Mouse (Mus musculus) left cerebral cortex, adult 9 months (tissue): ENCODE data around the gene Fli1.
A peak's percentile ranks its signal among the peaks of the same experiment; 100 is the strongest.

ENCODE experiments used
- DNase-seq, 2 experiments: peaks; one replicate each; pipeline ENCODE4 v3.0.0; 2022; ENCODE audit warnings: low spot score in 2 of 2

Gene Fli1

DNA sequence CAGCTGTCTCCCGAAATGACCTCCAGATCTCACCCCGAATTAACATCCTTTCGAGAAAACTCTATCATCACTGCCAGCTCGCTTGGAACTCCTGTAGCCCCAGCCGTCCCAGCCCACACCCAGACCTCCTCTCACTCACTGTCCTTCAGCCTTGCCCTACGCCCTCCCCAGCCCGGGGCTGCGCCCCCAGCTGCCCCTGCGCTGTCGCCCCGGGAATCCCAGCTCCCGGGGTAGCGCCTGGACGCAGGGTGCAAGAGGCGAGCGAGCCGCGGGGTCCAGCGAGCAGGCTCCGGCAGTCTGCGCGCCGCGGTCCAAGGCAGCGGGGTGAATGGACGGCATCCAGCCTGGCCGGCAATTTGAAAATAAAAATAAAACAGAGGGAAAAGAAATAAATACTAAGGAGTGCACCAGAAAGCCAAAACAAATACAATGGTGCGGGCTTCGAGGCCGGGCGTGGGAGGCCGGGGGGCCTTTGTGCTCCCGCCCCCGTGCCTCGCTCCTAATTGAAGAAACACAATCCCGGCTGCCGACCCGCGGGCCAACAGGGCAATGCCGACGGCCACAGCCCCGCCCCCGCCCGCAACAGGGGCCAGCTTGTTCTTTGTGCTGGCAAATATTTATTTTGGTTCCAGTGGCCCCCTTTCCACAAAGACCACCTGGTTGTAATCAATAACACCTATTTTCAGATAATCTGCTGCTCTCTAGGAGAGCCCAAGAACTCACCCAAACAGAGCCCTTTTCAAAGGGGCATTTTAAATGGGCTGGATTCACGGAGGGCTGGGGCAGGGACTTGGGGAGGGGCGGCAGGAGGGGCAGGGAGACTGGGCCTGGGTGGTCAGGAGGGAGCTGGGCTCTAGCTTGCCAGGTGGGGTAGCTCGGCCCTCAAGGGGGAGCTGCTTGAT is 133.3 kb downstream of the Fli1 start:
- no peak for DNase-seq

DNA sequence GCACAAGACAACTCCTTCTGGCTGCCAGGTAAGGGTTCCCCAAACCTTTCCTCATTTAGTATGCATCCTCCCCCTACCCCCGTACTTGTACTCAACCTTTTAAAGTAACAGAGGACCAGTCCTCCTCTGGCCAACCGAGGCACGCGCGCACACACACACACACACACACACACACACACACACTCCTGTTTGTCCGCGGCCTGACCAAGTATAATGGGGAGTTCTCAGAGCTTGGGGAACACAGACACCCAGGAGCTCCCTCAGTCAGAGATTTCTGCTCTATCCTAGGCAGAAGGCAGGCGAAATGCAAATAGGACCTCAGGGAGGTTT is 134.0 kb downstream of the Fli1 start:
- no peak for DNase-seq

DNA sequence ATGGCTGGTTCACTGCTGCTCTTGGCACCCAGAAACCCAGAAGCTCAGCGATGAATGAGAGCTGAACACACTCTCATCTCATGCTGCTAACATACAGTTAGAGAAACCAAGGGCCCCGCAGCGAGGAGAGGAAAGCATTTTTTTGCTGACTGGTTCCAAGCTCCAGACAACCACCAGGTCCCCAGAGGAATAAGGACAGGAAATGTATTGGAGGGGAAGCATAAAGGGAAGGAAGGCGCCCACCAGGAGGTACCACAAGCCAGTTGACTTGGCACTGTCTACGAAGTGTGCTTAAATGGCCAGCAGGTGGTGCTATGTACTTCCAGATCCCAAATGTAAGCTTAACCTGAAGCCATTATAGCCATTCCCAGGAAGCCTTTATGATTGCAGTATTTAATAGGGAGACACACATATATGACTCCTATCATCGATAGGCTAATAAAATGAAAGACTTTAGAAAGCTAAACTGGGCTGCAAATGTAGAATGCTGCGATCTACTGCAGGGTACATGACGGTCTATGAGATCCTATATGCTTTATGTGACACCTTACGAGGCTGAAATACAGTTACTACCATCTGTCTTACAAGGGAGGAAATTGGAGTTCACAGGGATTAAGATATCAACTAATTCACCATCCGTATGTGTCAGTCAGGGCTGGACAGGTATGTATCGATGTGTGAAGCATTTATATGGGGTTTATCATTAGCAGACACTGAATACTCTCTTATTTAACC is 137.3 kb downstream of the Fli1 start:
- peak in 1 of 2 experiments; percentile 77 for DNase-seq

DNA sequence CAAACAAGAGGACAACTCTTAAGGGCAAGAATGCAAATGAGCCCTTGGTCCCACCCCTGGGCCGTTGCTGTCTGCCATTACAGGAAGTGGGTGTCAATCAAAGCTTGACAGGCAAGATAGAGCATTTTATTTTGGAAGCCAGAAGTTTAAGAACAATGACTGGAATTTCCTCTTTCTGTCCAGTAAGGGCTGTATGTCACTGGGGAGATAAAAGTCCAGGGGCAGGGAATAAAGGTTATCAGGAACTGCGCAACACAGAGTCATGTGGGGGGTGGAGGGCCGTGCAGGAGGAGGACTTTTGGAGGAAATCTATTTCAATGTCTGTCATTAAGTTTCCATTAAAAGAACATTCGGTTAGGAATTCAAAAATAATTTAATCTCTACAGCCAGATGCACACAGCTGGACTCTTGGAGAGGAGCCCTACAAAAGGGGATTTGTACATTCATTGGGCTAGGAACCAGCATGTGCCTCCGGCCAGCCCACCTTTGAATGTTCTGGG is 141.9 kb downstream of the Fli1 start:
- no peak for DNase-seq

DNA sequence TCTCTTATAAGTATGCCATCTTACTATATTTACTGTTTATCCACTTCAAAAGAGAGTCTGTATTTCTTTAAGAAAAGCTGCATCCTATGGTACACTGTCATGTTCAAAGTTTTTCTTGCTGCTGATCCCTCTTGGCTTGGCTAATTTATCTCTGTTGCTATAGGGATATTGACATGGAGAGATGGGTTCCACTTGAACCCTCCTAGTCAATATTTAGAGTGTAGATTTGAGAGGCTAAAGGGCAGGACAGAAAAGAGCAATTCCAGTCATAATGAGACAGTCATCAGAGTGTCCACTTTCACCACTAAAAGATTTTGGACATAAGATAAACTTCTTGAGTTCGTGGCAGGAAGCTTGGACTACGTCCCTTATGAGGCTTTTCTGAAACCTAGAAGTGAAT is 142.4 kb downstream of the Fli1 start:
- no peak for DNase-seq

DNA sequence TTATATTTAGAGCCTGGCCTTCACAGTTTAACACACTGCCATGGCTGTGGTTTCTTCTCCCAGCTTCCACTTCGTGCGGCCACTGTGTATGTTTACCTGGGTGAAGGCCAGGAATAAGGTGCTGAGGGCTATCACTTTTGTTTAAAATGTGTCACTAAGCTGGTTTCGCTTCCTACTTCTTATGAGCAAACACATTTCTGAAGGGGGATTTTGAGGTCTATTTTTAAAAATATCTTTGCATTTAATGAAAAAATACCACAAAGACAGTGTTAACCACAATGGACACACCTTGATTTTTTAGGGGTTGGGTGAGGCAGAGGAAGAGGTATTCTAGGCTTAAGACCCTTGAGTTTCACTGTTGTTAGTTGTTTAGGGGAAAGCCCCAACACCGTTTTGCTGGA is 147.9 kb downstream of the Fli1 start:
- DNase-seq, result no peak

DNA sequence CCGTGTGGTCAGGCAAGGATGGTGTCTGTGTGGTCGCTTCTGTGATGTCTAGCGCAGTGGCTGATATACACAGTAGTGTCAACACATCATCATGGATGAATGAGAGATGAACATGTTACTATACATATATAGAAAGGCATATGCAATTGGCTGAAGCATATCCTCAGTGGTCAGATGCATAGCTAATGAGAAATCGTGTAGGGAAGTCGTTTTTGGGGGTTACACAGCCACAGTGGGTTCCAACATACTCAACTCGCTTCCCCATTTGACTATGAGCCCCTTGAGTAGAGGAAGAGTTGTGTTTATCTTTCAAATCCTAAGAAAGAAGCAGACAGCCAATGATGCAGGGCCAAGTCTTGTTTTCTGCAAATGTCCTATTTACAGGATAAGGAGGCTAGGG is 149.9 kb downstream of the Fli1 start:
- DNase-seq, result no peak

DNA sequence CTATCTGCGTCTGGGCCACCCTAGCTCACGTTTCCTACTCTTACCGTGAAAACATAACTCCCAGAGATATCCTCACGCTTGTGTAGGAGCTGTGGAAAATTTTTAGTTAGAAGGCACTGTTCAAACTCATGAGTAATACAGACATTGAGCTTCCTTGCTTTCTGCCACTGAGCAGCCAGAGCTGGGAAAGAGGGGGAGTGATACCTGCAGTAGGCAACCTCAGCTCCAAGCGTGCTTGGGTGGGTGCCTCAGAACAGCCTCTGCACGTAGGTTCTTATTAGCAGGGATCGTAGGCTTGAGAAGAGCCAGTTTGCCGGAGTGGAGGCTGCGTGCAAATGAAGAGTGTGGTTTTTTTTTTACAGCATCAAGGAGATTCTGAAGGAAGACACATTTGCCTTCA is 151.0 kb downstream of the Fli1 start:
- peak; percentile 60 to 73 for DNase-seq

DNA sequence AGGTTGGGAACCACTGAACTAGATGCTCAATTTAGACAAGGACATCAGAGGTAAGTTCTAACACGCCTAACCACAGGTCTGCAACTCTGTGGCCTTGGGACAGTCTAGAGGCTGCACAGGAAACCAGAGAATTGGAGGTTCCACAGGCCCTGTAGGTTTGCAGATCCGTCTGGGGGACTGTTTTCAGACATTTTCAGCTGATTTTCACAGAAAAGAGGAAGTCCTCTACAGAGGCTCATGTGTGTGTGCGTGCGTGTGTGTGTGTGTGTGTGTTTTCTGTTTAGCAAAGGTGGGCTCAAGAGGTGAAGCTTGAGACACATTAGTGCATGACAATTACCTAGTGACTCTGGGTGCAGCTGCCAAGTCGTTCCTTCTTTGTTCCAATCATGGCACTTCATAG is 151.6 kb downstream of the Fli1 start:
- no peak for DNase-seq

DNA sequence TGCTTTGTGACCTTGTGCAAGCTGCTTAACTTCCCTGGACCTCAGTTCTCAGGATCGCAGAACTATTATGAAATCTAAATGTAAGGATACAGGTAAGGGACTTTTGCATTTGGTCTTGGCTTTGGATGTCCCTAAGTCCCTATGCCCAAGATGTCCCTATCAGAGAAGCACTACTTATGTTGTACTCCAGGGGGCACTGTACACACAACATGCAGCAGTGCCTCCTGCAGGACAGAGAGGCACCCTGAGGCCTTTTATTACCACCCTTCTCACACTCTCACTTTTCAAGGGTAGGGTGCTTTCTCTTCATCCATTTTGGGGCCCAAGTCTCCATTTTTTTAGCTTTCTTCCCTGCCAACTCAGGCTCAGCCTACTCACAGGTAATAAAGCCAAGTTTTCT is 154.5 kb downstream of the Fli1 start:
- DNase-seq, result no peak

DNA sequence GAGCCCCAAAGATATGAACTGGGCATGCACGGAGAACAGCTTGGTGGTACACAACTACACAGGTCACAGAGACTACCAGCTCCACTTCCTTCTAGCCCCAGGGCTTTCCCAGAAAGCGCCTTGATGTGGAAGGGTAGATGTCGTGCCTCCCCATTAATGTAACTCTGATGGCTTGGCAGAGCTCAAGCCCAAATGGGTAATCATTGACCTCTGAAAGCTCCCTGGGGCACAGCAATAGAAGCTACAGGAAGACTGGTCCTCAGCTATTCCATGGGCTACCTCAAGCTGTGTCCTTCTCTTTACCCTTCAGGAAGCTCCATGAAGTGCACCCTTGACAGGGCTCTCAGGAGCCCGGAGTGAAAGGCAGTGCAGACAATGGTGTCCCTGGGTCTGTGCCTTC is 157.8 kb downstream of the Fli1 start:
- no peak for DNase-seq

DNA sequence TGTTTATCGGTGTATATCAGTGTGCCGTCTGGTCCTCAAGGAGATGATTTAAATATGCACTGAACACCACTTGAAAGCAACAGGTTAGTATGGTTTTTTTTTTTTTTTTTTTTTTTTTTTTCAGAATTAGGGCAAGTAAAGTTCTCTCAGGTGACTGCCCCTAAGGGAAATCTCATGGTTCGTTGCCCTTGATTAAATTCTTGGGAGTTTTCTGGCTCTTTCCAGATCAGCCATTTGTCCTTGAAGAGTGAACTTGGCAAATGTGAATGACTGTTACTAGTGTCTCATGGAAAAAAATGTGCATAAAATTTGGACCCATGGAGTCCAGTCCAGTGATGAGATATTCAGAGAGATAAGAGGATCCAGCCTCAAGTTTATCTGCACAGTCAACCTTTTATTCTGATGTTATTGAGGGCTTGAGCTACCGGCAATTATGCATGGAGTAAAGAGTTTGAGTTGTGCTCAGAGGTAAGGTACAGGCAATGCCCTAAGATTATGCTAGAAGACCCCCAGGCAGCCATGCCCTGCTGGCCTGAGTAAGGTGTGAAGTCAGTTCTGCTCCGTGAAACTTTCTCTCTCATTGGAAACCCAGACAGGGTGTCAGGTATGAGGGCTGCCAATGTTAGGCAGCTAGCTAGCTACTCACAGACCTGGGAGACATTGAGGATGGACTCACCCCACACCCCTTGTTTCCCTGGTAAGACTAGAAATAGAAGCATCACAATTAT is 165.6 kb downstream of the Fli1 start:
- DNase-seq, result no peak

DNA sequence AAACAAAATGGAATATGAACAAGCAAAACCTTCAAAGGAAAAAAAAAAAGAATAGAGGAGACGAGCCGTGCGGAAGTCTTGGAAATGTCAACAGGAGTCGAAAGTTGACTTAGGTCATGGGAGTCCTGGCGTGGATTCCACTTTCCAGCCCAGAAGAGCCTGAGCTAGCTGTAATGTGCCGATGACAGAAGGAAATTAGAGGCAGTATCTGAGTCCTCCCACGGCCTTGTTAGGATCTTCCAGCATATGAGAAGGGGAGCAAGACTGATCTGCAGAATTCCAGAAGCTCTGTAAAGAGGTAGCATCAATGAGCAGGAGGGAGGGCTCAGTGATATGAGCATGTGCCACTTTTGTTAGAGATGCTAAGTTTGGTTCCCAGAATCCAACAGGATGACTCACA is 166.6 kb downstream of the Fli1 start:
- no peak for DNase-seq

DNA sequence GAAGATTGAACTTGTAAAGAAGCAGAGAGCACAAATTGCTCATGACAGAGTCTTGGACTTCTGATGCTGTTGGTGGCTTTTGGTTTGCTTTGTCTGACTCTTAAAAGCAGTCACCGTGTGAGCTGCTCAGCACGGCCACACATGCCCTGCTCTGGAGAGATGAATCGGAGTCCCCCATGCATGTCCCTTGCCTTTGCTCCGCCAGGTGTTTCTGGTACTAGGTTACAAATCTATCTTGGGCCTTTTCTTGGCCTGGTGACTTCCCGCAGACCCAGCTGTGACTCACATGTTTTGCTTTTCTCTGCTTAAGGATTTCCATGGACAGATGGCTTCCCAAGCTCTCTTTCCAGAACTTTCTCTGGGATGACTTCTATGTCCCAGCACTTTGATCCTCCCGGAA is 169.0 kb downstream of the Fli1 start:
- no peak for DNase-seq
